Mouse (Mus musculus) heart, embryonic 12.5 days (tissue): ENCODE measurements around the gene Inafm1. TPM values are rescaled to one million over a fixed set of nuclear protein-coding genes. Genes with fewer than 3 reads are reported as not detected.
"Not testable (repeated sequence)": the region's sequence is repeated elsewhere in the genome, so short reads cannot be mapped to it uniquely, and the experiment has no call there.

Experiments
- ATAC-seq: fragments of 200-750 bp; cut with Nextera tagmentation; 2 replicates; pipeline ENCODE4 v1.8.0; 2017; ENCODE audit warnings: moderate TSS enrichment, moderate library complexity; ENCODE audit not compliant: insufficient number of reproducible peaks, low FRiP score
- H3K27ac ChIP-seq: fragments of 300-500 bp; sonication (generic); 2 replicates; pipeline ENCODE4 v1.5.1; 2016; ENCODE audit warnings: mild to moderate bottlenecking, moderate library complexity; ENCODE audit not compliant: poor library complexity, severe bottlenecking
- H3K27me3 ChIP-seq: fragments of 300-500 bp; sonication (generic); replicated peaks from 2 replicates; pipeline ENCODE4 v1.6.1; 2016; ENCODE audit warnings: mild to moderate bottlenecking, moderate library complexity
- H3K36me3 ChIP-seq: fragments of 300-500 bp; sonication (generic); 2 replicates; pipeline ENCODE4 v1.6.1; 2016; ENCODE audit warnings: mild to moderate bottlenecking, moderate library complexity
- H3K4me1 ChIP-seq: fragments of 300-500 bp; sonication (generic); replicated peaks from 2 replicates; pipeline ENCODE4 v1.6.1; 2016; ENCODE audit warnings: mild to moderate bottlenecking
- H3K4me2 ChIP-seq: fragments of 300-500 bp; sonication (generic); 2 replicates; pipeline ENCODE4 v1.6.1; 2016; ENCODE audit warnings: mild to moderate bottlenecking, moderate library complexity
- H3K4me3 ChIP-seq: fragments of 300-500 bp; sonication (generic); 2 replicates; pipeline ENCODE4 v1.5.1; 2016; ENCODE audit warnings: mild to moderate bottlenecking
- H3K9ac ChIP-seq: fragments of 300-500 bp; sonication (generic); 2 replicates; pipeline ENCODE4 v1.6.1; 2016; ENCODE audit warnings: mild to moderate bottlenecking, moderate library complexity
- H3K9me3 ChIP-seq: fragments of 300-500 bp; sonication (generic); replicated peaks from 2 replicates; pipeline ENCODE4 v1.6.1; 2016; ENCODE audit warnings: mild to moderate bottlenecking, moderate library complexity
- WGBS: fragments of 180-500 bp; shearing (Covaris S2); methylation state at CpG from one replicate; pipeline ENCODE4 v1.1.7; 2016; 5-methylcytosine and 5-hydroxymethylcytosine counted together
- polyA plus RNA-seq: library from polyadenylated mRNA; unstranded; fragments of >200 nt; fragmentation: Nextera tagmentation; extraction: Ambion mirVana; gene quantifications from 2 replicates; pipeline ENCODE4 v1.2.1, GENCODE M21; 2016

Gene Inafm1
- polyA plus RNA-seq, 1 experiment from 2014 or later = 12.1 TPM

GRCm38 (mm10) chr7:16261097-16261496 lies 12.3 kb downstream of the Inafm1 start:
- no peak overlapping the region for H3K27ac ChIP-seq
- no peak overlapping the region for H3K4me3 ChIP-seq
- H3K4me2 ChIP-seq = no peak overlapping the region
- no peak for ATAC-seq
- no peaks in the 10 kb centered on the region for H3K4me1 ChIP-seq
- H3K27me3 ChIP-seq = no peaks in the 10 kb centered on the region
- H3K9me3 ChIP-seq = peaks cover 12% of the 10 kb centered on the region
- WGBS = 33% methylated on average over 1 of the region's 1 CpGs
- H3K9ac ChIP-seq = no peak overlapping the region
- no peaks in the 10 kb centered on the region for H3K36me3 ChIP-seq

GRCm38 (mm10) chr7:16259110-16259590 lies 14.3 kb downstream of the Inafm1 start, which contains the start of gene C5ar1:
C5ar1 (minus strand) TSS chr7:16259540.
- Histone ChIP-seq H3K9me3 (no peaks in the 10 kb centered on the region), H3K4me3 (no peak within 1 kb of the TSS), H3K27ac (no peak within 1 kb of the TSS), H3K4me2 (no peak within 1 kb of the TSS), H3K4me1 (no peaks in the 10 kb centered on the region), H3K27me3 (no peaks in the 10 kb centered on the region), H3K36me3 (no peaks in the 10 kb centered on the region), H3K9ac (no peak within 1 kb of the TSS)
- ATAC-seq = no peak
- WGBS = 73% methylated on average over 5 of the region's 5 CpGs

DNA sequence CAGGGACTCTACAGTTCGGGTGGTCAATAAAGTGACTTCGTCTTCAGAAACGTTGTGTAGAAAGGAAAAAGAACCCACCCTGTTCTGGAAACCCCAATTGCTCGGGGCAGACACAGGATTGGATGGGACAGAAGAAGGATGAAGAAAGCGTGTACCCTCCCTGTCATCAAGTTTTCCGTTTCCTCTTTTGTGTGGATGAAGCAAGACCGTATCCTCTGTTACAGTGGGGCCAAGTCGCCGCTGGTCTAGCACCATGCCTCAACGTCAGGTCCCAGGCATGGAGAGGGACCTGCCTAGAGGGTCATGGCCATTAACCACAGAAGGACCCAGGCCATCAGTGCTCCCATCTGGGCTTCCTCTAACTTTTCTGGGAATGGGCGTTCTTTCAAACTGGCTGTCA lies 15.6 kb downstream of the Inafm1 start:
- no peak for ATAC-seq
- Histone ChIP-seq H3K4me2 (no peak overlapping the region), H3K4me1 (no peaks in the 10 kb centered on the region), H3K9ac (no peak overlapping the region), H3K36me3 (no peaks in the 10 kb centered on the region), H3K4me3 (no peak overlapping the region), H3K27me3 (no peaks in the 10 kb centered on the region), H3K9me3 (no peaks in the 10 kb centered on the region), H3K27ac (no peak overlapping the region)
- WGBS = 83% methylated on average over 11 of the region's 11 CpGs

GRCm38 (mm10) chr7:16255963-16256362 lies 17.5 kb downstream of the Inafm1 start:
- ATAC-seq, H3K9ac ChIP-seq, H3K27me3 ChIP-seq, H3K4me2 ChIP-seq, H3K4me1 ChIP-seq, H3K4me3 ChIP-seq, H3K36me3 ChIP-seq, H3K9me3 ChIP-seq, H3K27ac ChIP-seq: not testable (repeated sequence)
- WGBS = 71% methylated on average over 4 of the region's 4 CpGs

- no peak for ATAC-seq
- Histone ChIP-seq H3K9me3 (no peaks in the 10 kb centered on the region), H3K27me3 (no peaks in the 10 kb centered on the region), H3K9ac (no peak overlapping the region), H3K36me3 (no peaks in the 10 kb centered on the region), H3K4me2 (no peak overlapping the region), H3K27ac (no peak overlapping the region), H3K4me1 (no peaks in the 10 kb centered on the region), H3K4me3 (no peak overlapping the region)
- 39% methylated on average over 4 of the region's 4 CpGs for WGBS
These were observed 19.2 kb downstream of the Inafm1 start for GRCm38 (mm10) chr7:16254195-16254594.

GRCm38 (mm10) chr7:16250687-16251086 lies 22.7 kb downstream of the Inafm1 start:
- no peak overlapping the region for H3K4me3 ChIP-seq
- H3K4me2 ChIP-seq = no peak overlapping the region
- H3K9ac ChIP-seq = no peak overlapping the region
- ATAC-seq = no peak
- WGBS = 69% methylated on average over 5 of the region's 5 CpGs
- H3K9me3 ChIP-seq = no peaks in the 10 kb centered on the region
- no peak overlapping the region for H3K27ac ChIP-seq
- no peaks in the 10 kb centered on the region for H3K36me3 ChIP-seq
- no peaks in the 10 kb centered on the region for H3K27me3 ChIP-seq
- H3K4me1 ChIP-seq = no peaks in the 10 kb centered on the region

DNA sequence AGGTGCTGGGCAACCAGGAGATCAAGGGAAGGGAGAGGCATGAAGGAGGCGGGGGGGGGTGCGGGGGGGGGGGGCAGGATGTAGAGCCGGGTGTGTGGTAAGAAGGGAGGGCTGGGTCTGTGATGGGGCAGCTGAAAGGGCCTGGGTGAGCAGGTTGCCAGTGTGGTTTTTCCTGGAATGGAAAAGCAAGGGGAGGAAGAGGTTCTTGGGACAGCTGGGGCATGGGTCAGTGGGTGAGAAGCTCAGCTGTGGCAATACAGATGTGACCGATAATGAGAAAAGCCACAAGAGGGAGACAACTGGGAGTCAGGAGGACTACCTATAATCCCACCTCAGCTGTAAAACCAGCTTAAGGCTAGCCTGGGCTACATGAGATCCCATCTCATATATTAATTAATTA lies 27.5 kb downstream of the Inafm1 start:
- no peaks in the 10 kb centered on the region for H3K27me3 ChIP-seq
- H3K27ac ChIP-seq = no peak overlapping the region
- no peaks in the 10 kb centered on the region for H3K36me3 ChIP-seq
- WGBS = 30% methylated on average over 2 of the region's 4 CpGs
- no peak for ATAC-seq
- no peak overlapping the region for H3K4me2 ChIP-seq
- H3K9ac ChIP-seq = no peak overlapping the region
- no peaks in the 10 kb centered on the region for H3K9me3 ChIP-seq
- H3K4me3 ChIP-seq = no peak overlapping the region
- H3K4me1 ChIP-seq = no peaks in the 10 kb centered on the region

DNA sequence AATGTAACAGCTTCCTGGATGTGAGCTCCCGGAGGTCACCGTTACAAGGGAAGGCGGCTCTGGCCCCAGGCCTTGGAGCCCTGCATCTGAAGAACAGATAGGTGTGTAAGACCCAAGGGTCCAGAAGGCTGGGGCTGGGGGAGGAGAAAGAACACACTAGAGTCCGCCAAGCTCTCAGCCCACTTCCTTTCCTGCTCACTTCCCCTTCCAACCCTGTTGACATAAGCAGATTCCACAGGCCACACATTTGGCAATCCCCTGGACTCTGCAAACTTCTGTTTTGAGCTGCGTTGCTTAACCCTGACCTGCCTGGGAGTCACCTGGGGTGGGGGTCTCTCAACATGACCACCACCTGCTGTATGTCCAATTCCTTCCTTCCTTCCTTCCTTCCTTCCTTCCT lies 29.4 kb downstream of the Inafm1 start, which contains the start of gene C5ar2:
C5ar2 (minus strand) TSS at position 88 of the 400 bp plus-strand sequence.
- WGBS = 63% methylated on average over 5 of the region's 5 CpGs
- no peaks in the 10 kb centered on the region for H3K27me3 ChIP-seq
- H3K4me1 ChIP-seq = peaks cover 6% of the 10 kb centered on the region; the same call in 1 of the 2 replicates
- H3K4me2 ChIP-seq = no peak within 1 kb of the TSS
- H3K27ac ChIP-seq = no peak within 1 kb of the TSS
- no peak within 1 kb of the TSS for H3K4me3 ChIP-seq
- ATAC-seq = no peak
- no peak within 1 kb of the TSS for H3K9ac ChIP-seq
- H3K36me3 ChIP-seq = no peaks in the 10 kb centered on the region
- H3K9me3 ChIP-seq = no peaks in the 10 kb centered on the region

GRCm38 (mm10) chr7:16242198-16242597 lies 31.2 kb downstream of the Inafm1 start:
- Histone ChIP-seq H3K9ac (no peak overlapping the region), H3K4me3 (no peak overlapping the region), H3K27ac (no peak overlapping the region), H3K9me3 (no peaks in the 10 kb centered on the region), H3K4me2 (no peak overlapping the region), H3K36me3 (no peaks in the 10 kb centered on the region), H3K4me1 (peaks cover 6% of the 10 kb centered on the region; the same call in 1 of the 2 replicates), H3K27me3 (no peaks in the 10 kb centered on the region)
- no peak for ATAC-seq
- 71% methylated on average over 6 of the region's 6 CpGs for WGBS

DNA sequence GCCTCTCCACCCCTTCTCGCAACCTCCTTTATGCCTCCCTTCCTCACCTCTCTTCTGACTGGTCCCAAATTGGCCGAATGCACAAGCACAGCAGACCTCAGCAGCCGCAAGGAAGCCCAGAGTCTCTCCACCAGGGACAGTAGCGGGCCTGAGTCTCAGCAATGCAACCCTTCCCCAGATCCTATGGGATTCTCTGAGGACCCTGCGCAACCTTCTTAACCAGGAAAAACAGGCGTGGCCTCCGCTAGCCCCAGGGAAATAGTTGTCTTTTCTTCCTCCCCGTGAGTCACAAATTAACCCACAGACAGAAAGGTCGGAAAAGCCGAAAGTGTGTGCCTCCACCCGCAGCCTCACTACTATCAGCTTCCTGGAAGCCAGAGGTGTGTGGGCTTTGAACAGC lies 31.6 kb downstream of the Inafm1 start:
- Histone ChIP-seq H3K9ac (no peak overlapping the region), H3K9me3 (no peaks in the 10 kb centered on the region), H3K4me1 (peaks cover 6% of the 10 kb centered on the region; the same call in 1 of the 2 replicates), H3K4me2 (no peak overlapping the region), H3K27ac (no peak overlapping the region), H3K4me3 (no peak overlapping the region), H3K36me3 (no peaks in the 10 kb centered on the region), H3K27me3 (no peaks in the 10 kb centered on the region)
- WGBS = 43% methylated on average over 11 of the region's 11 CpGs
- no peak for ATAC-seq

DNA sequence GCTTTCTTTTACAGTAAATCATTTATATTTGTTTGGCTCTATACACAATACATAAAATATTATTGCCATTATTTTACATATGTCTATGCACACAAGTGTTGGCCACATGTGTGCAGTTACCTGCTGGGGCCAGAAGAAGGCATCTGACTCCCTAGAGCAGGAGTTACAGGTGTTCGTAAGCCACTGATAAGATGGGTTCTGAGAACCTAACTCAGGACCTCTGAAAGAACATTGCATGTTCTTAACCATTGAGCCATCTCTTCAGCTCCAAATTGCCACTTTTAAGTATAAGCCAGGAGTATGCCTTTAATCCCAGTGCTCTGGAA lies 32.5 kb downstream of the Inafm1 start:
- 73% methylated on average over 1 of the region's 1 CpGs for WGBS
- Histone ChIP-seq H3K4me2 (no peak overlapping the region), H3K4me3 (no peak overlapping the region), H3K36me3 (no peaks in the 10 kb centered on the region), H3K27ac (no peak overlapping the region; the same call in 1 of the 2 replicates), H3K9me3 (no peaks in the 10 kb centered on the region), H3K9ac (no peak overlapping the region), H3K27me3 (no peaks in the 10 kb centered on the region), H3K4me1 (peaks cover 6% of the 10 kb centered on the region; the same call in 1 of the 2 replicates)
- no peak; the same call in 1 of the 2 replicates for ATAC-seq

GRCm38 (mm10) chr7:16240281-16240977 lies 33.0 kb downstream of the Inafm1 start:
- no peak overlapping the region for H3K4me3 ChIP-seq
- no peak overlapping the region for H3K9ac ChIP-seq
- H3K4me2 ChIP-seq = no peak overlapping the region
- H3K9me3 ChIP-seq = no peaks in the 10 kb centered on the region
- H3K4me1 ChIP-seq = peaks cover 6% of the 10 kb centered on the region; the same call in 1 of the 2 replicates
- ATAC-seq = peak; percentile 78
- no peaks in the 10 kb centered on the region for H3K36me3 ChIP-seq
- H3K27ac ChIP-seq = no peak overlapping the region; the same call in 1 of the 2 replicates
- 58% methylated on average over 7 of the region's 7 CpGs for WGBS
- H3K27me3 ChIP-seq = no peaks in the 10 kb centered on the region
